15 mouse cellular contexts compared by ENCODE assay signal in the genomic region with DNA sequence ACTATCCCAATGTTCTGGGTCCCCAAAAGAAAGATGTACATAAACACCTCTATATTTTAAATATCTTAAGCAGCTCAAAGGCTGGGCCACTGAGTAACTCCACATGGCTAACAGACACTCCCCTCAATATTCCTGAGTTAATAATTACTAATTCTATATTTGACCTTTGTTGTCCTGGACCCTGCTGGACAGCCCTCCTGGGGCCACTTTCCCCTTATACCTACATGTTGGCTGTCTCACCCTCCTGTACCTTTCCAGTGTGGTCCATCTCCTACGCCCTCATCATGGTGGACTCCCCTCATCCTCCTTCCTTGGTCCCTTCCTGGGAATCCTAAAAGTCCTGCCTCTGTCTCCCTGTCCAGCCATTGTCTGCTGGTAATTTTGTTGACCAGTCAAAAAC.
"Had no signal": no experiment of that assay in that cellular context is flagged by ENCODE, and none has a peak within 500 bp of the region (broad histone marks: within the 10 kb centered on the region; RNA-seq: fewer than 3 reads in every experiment).

No protein-coding gene starts in this region.

- H3K4me2 ChIP-seq: neural tube, embryonic 15.5 days; stomach, embryonic 15.5 days had no signal

- H3K27me3 ChIP-seq: neural tube, embryonic 15.5 days; stomach, embryonic 15.5 days had no signal

- H3K9me3 ChIP-seq: neural tube, embryonic 15.5 days; stomach, embryonic 15.5 days had no signal

- H3K9ac ChIP-seq: neural tube, embryonic 15.5 days; stomach, embryonic 15.5 days had no signal

- H3K27ac ChIP-seq: neural tube, embryonic 15.5 days; stomach, embryonic 15.5 days; stomach, postnatal 0 days had no signal

- DNase-seq: retina, postnatal 1 day; right cerebral cortex, adult 18-20 months; right cerebral cortex, postnatal 14 days; right cerebral cortex, postnatal 25 days; right cerebral cortex, postnatal 4 days; spleen, adult 18-20 months; thymus, adult 18-20 months; thymus, adult 2 months; thymus, postnatal 14 days; thymus, postnatal 25 days; thymus, postnatal 36 days; thymus, postnatal 4 days had no signal

- H3K36me3 ChIP-seq: neural tube, embryonic 15.5 days; stomach, embryonic 15.5 days had no signal

- H3K4me1 ChIP-seq: neural tube, embryonic 15.5 days had no signal

- H3K4me3 ChIP-seq: neural tube, embryonic 15.5 days; stomach, embryonic 15.5 days had no signal
